Mouse (Mus musculus) kidney, adult 2 months (tissue): ENCODE results near the gene Dtnb.

Experiments used
- CTCF ChIP-seq: fragments of 200-500 bp; conservative IDR thresholded peaks from 2 replicates; pipeline ENCODE4 v1.5.1; 2011; ENCODE audit warnings: low read depth, mild to moderate bottlenecking, control low read depth, low read length, moderate library complexity, mixed read lengths; ENCODE audit not compliant: insufficient read depth, insufficient read length
- POLR2A ChIP-seq: fragments of 200-500 bp; IDR thresholded peaks from one replicate; pipeline ENCODE4 v1.6.1; 2011; ENCODE audit warnings: low read depth, low read length, control low read depth

- TF ChIP-seq CTCF, result peak; percentile 91
- no peak for TF ChIP-seq POLR2A
Observed at GRCm38 (mm10) chr12:3781482-3781881, 209.3 kb downstream of the Dtnb start.
